Mouse (Mus musculus): ENCODE measurements around the gene Idh2. TPM values are rescaled to one million over a fixed set of nuclear protein-coding genes. Genes with fewer than 3 reads are reported as not detected.
A peak's percentile ranks its signal among the peaks of the same experiment; 100 is the strongest.

Idh2 gene
- total RNA-seq, 1 experiment: 108 TPM

GRCm38 (mm10) chr7:80146077-80146476, 30.9 kb upstream of the Idh2 start:
- Histone ChIP-seq H3K9me3 (ENCODE audit: control insufficient read depth, insufficient read depth, low read depth, low read length) (no peaks in the 10 kb centered on the region), H3K36me3 (ENCODE audit: control insufficient read depth, insufficient read depth, low read length, poor library complexity, severe bottlenecking) (no peaks in the 10 kb centered on the region), H3K4me1 (ENCODE audit: control insufficient read depth in 2 of 2, insufficient read depth in 2 of 2, low read length in 2 of 2, poor library complexity in 1 of 2) (peaks cover 0 to 10% of the 10 kb centered on the region in 2 experiments; a peak in 1 of 4 replicates), H3K27ac (ENCODE audit: insufficient read depth, low read depth, low read length, poor library complexity, severe bottlenecking) (no peak overlapping the region), H3K9ac (ENCODE audit: insufficient read depth, low read depth, low read length, poor library complexity, severe bottlenecking) (no peak overlapping the region), H3K4me3 (ENCODE audit: insufficient read depth in 1 of 2, low read depth in 1 of 2, low read length in 2 of 2, poor library complexity in 1 of 2, severe bottlenecking in 1 of 2) (no peak overlapping the region)
- TF ChIP-seq ZNF384 (IDR thresholded peaks at IDR 0.05; ENCODE audit: low read depth, low read length): no peak
- TF ChIP-seq CHD2 (IDR thresholded peaks at IDR 0.05; ENCODE audit: low read depth, low read length): no peak
- no peak for TF ChIP-seq HCFC1 (IDR thresholded peaks at IDR 0.05; ENCODE audit: borderline replicate concordance, insufficient read depth, low read length)
- TF ChIP-seq MAFK (IDR thresholded peaks at IDR 0.05; ENCODE audit: insufficient read depth, low read depth, low read length): no peak
- no peak for TF ChIP-seq ZC3H11A (IDR thresholded peaks at IDR 0.05; ENCODE audit: borderline replicate concordance, low read depth, low read length)
- DNase-seq (ENCODE audit: low read depth, low spot score): no peak
- in situ Hi-C loops (cut with MboI; ENCODE audit: low sequenced_read_pairs in 2 of 2, unreplicated experiment in 2 of 2): no loop called here

GRCm38 (mm10) chr7:80144695-80145094, 29.5 kb upstream of the Idh2 start:
- Histone ChIP-seq H3K4me1 (ENCODE audit: control insufficient read depth in 2 of 2, insufficient read depth in 2 of 2, low read length in 2 of 2, poor library complexity in 1 of 2) (peaks cover 0 to 12% of the 10 kb centered on the region in 2 experiments; a peak in 1 of 4 replicates), H3K4me3 (ENCODE audit: insufficient read depth in 1 of 2, low read depth in 1 of 2, low read length in 2 of 2, poor library complexity in 1 of 2, severe bottlenecking in 1 of 2) (no peak overlapping the region), H3K27ac (ENCODE audit: insufficient read depth, low read depth, low read length, poor library complexity, severe bottlenecking) (no peak overlapping the region; the same call in 1 of the 2 replicates), H3K9me3 (ENCODE audit: control insufficient read depth, insufficient read depth, low read depth, low read length) (no peaks in the 10 kb centered on the region), H3K9ac (ENCODE audit: insufficient read depth, low read depth, low read length, poor library complexity, severe bottlenecking) (no peak overlapping the region), H3K36me3 (ENCODE audit: control insufficient read depth, insufficient read depth, low read length, poor library complexity, severe bottlenecking) (no peaks in the 10 kb centered on the region)
- no peak for TF ChIP-seq ZNF384 (IDR thresholded peaks at IDR 0.05; ENCODE audit: low read depth, low read length)
- TF ChIP-seq CHD2 (IDR thresholded peaks at IDR 0.05; ENCODE audit: low read depth, low read length): no peak
- no peak for TF ChIP-seq MAFK (IDR thresholded peaks at IDR 0.05; ENCODE audit: insufficient read depth, low read depth, low read length)
- TF ChIP-seq HCFC1 (IDR thresholded peaks at IDR 0.05; ENCODE audit: borderline replicate concordance, insufficient read depth, low read length): no peak
- no peak for TF ChIP-seq ZC3H11A (IDR thresholded peaks at IDR 0.05; ENCODE audit: borderline replicate concordance, low read depth, low read length)
- in situ Hi-C loops (cut with MboI; ENCODE audit: low sequenced_read_pairs in 2 of 2, unreplicated experiment in 2 of 2): loop anchor here in 1 of 2 experiments (5.0 kb wide), 1 partner anchor 233 kb away; no protein-coding TSS in a partner anchor
- no peak for DNase-seq (ENCODE audit: low read depth, low spot score)

GRCm38 (mm10) chr7:80143331-80144273, 28.4 kb upstream of the Idh2 start:
- Histone ChIP-seq H3K4me3 (ENCODE audit: insufficient read depth in 1 of 2, low read depth in 1 of 2, low read length in 2 of 2, poor library complexity in 1 of 2, severe bottlenecking in 1 of 2) (peak overlapping the region; percentile 12 to 45; a peak in 3 of 4 replicates), H3K4me1 (ENCODE audit: control insufficient read depth in 2 of 2, insufficient read depth in 2 of 2, low read length in 2 of 2, poor library complexity in 1 of 2) (peaks cover 0 to 10% of the 10 kb centered on the region in 2 experiments; a peak in 1 of 4 replicates), H3K9ac (ENCODE audit: insufficient read depth, low read depth, low read length, poor library complexity, severe bottlenecking) (peak overlapping the region; percentile 63), H3K9me3 (ENCODE audit: control insufficient read depth, insufficient read depth, low read depth, low read length) (no peaks in the 10 kb centered on the region), H3K36me3 (ENCODE audit: control insufficient read depth, insufficient read depth, low read length, poor library complexity, severe bottlenecking) (no peaks in the 10 kb centered on the region), H3K27ac (ENCODE audit: insufficient read depth, low read depth, low read length, poor library complexity, severe bottlenecking) (peak overlapping the region; percentile 72)
- in situ Hi-C loops (cut with MboI; ENCODE audit: low sequenced_read_pairs in 2 of 2, unreplicated experiment in 2 of 2): loop anchor here in 1 of 2 experiments (5.0 kb wide), 1 partner anchor 234 kb away; no protein-coding TSS in a partner anchor
- no peak for DNase-seq (ENCODE audit: low read depth, low spot score)
- TF ChIP-seq CHD2 (IDR thresholded peaks at IDR 0.05; ENCODE audit: low read depth, low read length) (no peak), MAFK (IDR thresholded peaks at IDR 0.05; ENCODE audit: insufficient read depth, low read depth, low read length) (no peak), ZC3H11A (IDR thresholded peaks at IDR 0.05; ENCODE audit: borderline replicate concordance, low read depth, low read length) (no peak), HCFC1 (IDR thresholded peaks at IDR 0.05; ENCODE audit: borderline replicate concordance, insufficient read depth, low read length) (no peak), ZNF384 (IDR thresholded peaks at IDR 0.05; ENCODE audit: low read depth, low read length) (no peak)

- in situ Hi-C loops (cut with MboI; ENCODE audit: low sequenced_read_pairs in 2 of 2, unreplicated experiment in 2 of 2): loop anchor here in 1 of 2 experiments (5.0 kb wide), 1 partner anchor 236 kb away; no protein-coding TSS in a partner anchor
- no peak for DNase-seq (ENCODE audit: low read depth, low spot score)
- Histone ChIP-seq H3K36me3 (ENCODE audit: control insufficient read depth, insufficient read depth, low read length, poor library complexity, severe bottlenecking) (no peaks in the 10 kb centered on the region), H3K27ac (ENCODE audit: insufficient read depth, low read depth, low read length, poor library complexity, severe bottlenecking) (no peak overlapping the region), H3K4me3 (ENCODE audit: insufficient read depth in 1 of 2, low read depth in 1 of 2, low read length in 2 of 2, poor library complexity in 1 of 2, severe bottlenecking in 1 of 2) (peak overlapping the region in 1 of 2 experiments; percentile 18; a peak in 1 of 4 replicates), H3K9me3 (ENCODE audit: control insufficient read depth, insufficient read depth, low read depth, low read length) (no peaks in the 10 kb centered on the region), H3K4me1 (ENCODE audit: control insufficient read depth in 2 of 2, insufficient read depth in 2 of 2, low read length in 2 of 2, poor library complexity in 1 of 2) (peaks cover 0 to 10% of the 10 kb centered on the region in 2 experiments; a peak in 1 of 4 replicates), H3K9ac (ENCODE audit: insufficient read depth, low read depth, low read length, poor library complexity, severe bottlenecking) (peak overlapping the region; percentile 7; the same call in 1 of the 2 replicates)
- TF ChIP-seq ZNF384 (IDR thresholded peaks at IDR 0.05; ENCODE audit: low read depth, low read length): no peak
- no peak for TF ChIP-seq CHD2 (IDR thresholded peaks at IDR 0.05; ENCODE audit: low read depth, low read length)
- TF ChIP-seq HCFC1 (IDR thresholded peaks at IDR 0.05; ENCODE audit: borderline replicate concordance, insufficient read depth, low read length): no peak
- no peak for TF ChIP-seq MAFK (IDR thresholded peaks at IDR 0.05; ENCODE audit: insufficient read depth, low read depth, low read length)
- TF ChIP-seq ZC3H11A (IDR thresholded peaks at IDR 0.05; ENCODE audit: borderline replicate concordance, low read depth, low read length): peak; percentile 54; the same call in 1 of the 2 replicates
These were observed 25.6 kb upstream of the Idh2 start for GRCm38 (mm10) chr7:80140815-80141214.
